Mouse (Mus musculus) frontal cortex, adult (tissue): ENCODE data around the gene Pttg1.

Experiments
- ATAC-seq: cut with Nextera tagmentation; 2 replicates; pipeline ENCODE4 v1.9.2; 2017; ENCODE audit warnings: mild to moderate bottlenecking, moderate library complexity, mixed read lengths; ENCODE audit not compliant: low TSS enrichment

Gene Pttg1

GRCm38 (mm10) chr11:43376598-43376997 is 49.5 kb downstream of the Pttg1 start:
- peak; percentile 92 for ATAC-seq

DNA sequence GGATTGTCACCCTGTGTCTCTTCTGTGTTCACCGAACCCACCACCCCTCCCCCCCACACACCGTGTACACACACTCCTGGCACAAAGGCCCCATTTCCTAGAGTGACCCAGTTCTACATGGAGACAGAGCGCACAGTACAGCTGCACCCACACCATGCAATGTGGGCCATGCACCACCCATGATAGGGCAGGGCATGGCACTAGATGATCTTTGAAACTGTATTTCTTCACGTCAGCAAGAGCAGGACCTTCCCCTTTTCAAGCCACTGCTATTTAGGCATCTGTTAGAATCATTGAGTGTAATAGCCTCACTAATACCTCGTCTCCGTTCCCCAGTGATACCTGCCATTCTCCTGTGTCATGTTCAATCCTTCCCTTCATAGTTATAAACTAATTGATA is 51.1 kb downstream of the Pttg1 start:
- no peak for ATAC-seq

- ATAC-seq = no peak
Observed at GRCm38 (mm10) chr11:43373367-43373766, 52.7 kb downstream of the Pttg1 start.

GRCm38 (mm10) chr11:43371807-43372206 is 54.2 kb downstream of the Pttg1 start:
- ATAC-seq = no peak
